Mouse (Mus musculus) heart, postnatal 4 days (tissue): ENCODE results near the gene Col24a1. TPM values are rescaled to one million over a fixed set of nuclear protein-coding genes. Genes with fewer than 3 reads are reported as not detected.

Experiments
- DNase-seq: peaks from one replicate; pipeline ENCODE4 v3.0.0; 2021
- total RNA-seq, 2 experiments: library from RNA; stranded (reverse); gene quantifications; 2 replicates each; pipeline ENCODE4 v1.2.3; 2021

Gene Col24a1
- total RNA-seq, 2 experiments from 2014 or later = 3.1 to 4.6 TPM

DNA sequence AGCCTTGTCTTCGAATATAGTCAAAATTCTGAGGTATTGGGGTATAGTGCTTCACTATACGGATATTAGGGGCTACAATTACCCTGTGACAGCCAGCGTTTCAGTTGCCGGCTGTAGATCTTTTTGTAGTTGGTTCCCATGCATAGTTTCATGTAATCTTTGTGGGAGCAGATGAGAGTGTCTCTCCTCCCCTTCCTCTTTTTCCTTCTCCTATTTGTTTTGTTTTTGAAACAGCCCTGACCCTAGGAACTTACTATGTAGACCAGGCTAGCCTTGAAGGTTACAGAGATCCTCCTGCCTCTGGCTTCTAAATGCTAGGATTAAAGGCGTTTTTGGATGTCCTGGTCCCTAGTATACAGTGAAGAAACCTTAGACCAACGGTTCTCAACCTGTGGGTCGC lies 283.1 kb downstream of the Col24a1 start:
- no peak for DNase-seq

DNA sequence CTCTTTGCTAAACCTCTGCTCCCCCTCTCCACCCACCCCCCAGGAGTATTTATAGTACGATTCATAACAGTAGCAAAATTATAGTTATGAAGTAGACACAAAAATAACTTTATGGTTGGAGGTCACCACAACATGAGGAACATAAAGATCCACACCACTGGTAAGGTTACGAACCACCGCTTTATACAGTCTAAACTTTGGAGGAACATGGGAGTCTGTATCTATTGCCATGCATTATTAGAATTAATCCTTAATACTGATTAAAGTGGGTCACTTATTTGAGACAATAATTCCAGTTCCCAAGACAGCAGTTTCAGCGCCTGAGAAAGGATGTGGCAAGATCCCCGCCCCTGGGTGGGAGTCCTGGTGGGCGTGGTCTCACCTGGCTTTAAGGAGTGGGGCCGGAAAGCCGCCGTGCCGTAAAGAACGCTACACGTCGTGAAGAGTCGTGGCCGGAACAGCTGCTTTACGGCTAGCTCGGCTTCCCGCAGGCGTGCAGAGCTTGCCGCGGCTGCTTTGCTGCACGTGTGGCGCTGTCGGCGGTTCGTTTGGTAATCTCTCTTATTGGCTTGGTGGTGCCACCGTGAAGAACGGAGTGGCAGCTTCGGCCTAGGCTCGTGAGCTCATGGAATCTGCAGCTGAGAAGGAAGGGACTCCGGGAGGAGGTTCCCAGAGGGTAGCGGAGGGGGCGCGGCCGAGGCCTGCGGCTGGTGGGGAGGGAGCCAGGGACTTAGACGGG lies 283.6 kb downstream of the Col24a1 start, which contains the start of gene Znhit6:
TSS of gene Znhit6 (plus strand) at position 463 of the 739 bp plus-strand sequence.
- peak; percentile 94 for DNase-seq

DNA sequence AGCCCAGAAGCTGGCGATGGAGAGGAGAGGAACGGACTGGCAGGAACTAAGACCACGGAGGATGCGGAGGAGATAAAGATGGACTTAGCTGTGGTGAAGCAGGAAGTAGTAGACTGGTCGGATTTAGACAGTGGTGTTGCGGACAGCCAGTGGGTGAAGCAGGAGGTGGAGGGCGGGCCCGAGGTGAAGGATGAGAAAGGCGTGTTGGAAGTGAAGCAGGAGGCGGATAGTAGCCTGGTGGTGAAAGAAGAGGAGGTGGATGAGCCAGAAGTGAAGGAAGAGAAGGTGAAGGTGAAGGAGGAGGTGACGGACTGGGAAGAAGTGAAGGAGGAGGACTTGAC lies 284.2 kb downstream of the Col24a1 start:
- no peak for DNase-seq

DNA sequence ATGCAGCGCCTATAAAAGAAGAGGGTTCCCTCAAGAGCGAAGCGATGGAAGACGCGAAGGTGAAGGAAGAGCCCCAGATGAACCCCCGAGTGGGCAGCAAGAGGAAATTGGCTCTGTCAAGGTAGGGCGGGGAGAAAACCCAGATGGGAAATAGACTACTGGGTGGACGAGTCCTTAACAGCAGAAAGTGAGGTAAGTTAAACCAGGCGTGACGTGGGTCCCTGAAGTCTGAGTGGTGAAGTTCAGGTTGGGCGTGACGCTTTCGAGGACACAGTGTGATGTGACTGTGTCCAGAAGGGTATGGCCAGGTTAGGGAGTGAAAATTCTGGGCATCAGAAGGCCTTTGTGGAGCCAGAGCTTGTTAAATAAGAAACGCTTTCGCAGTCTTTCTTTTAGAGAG lies 284.6 kb downstream of the Col24a1 start:
- no peak for DNase-seq

DNA sequence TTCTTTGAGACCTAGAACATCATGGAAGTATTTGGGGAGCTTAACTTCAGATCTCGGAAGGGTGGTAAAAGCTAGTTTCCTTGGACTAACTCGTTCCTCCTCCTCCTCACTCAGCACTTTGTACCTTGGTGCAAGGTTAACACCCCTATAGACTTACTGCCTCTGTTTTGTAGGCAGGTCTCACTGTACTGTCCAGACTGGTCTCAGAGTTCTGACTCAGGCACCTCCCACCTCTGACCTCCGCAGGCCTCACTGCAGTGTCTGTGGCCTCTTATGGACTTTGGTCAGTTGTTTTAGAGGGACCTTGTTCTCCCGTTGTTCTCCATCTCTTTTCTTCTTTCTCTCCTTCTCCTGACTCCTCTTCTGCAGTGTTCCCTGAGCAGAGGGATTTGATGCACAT lies 290.8 kb downstream of the Col24a1 start:
- no peak for DNase-seq

DNA sequence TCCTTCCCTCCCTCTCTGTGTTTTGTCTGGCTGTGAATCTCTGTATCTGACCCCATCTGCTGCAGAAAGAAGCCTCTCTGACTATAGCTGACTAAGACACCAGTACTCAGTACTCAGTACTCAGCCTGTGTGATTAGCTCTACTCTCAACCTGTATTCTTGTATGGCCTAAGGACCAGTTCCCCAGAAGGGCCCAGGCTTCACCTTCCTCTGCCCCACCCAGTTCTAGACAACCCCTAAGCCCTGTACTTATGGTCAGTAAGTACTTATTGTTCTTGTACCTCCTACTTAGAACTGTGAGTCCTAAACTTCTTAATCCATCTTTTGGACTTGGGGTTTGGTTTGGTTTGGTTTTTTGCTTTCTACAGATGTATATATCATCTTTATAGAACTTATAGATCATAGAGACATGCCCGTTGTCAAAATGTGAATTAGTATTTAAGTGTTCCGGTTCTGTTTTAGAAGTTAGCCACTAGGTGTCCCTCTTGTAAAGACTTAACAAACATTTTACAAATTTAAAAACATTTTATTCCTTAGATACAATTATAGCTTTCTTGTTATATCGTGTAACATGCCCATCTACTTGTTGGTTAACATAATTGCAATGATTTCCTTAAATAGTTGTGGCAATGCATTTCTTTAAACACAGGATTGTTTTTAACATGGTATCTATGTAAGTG lies 291.4 kb downstream of the Col24a1 start:
- DNase-seq = no peak

DNA sequence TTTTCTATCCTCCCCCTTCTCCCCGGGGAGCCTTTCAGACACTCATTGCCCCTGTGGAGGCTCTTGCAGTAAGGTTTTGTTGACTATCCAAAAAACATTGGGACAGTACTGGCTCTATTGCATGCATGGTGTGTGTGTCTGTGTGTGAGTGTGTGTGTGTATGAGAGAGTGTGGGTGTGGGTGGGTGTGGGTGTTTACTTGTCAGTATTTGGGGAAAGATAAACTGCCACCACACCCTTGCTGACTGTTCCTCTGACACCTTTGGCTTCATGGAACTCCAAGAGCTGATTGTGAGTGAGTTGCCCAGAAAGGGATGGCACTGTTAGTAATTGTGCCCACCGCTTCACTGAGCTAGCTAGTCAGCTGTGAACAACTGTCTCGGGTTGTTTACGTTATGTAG lies 298.3 kb downstream of the Col24a1 start:
- DNase-seq = no peak

DNA sequence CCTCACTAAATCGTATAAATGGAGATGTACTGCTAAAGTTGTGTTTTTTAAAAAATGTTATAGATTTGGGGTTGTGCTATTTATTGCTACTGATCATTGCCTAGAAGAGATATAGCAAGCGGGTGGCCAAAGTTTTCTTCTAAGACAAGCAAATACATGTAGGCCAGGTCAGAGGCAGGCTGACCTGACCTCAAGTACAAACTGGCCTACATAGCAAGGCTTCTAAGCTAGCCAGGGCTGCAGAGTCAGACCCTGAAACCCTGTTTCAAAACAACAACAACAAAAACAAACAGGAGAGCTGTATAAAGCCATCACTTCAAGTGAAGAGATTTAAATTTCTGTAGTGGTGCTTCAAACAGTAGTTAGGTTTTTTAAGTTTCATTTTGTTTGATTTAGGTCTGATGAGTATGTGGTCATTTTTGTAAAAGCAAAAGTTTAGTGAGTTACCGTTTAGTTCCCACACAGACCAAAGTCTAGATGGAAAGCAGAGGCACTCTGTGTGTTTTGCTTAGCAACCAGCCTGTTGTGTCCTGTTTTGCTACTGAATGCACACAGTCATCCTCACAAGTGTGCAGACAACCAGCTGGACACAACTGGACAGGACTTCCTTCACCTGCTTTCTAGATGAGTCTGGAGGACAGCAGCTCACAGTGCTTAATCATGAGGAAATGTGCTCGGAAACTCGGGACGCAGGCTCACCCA lies 299.7 kb downstream of the Col24a1 start:
- no peak for DNase-seq

DNA sequence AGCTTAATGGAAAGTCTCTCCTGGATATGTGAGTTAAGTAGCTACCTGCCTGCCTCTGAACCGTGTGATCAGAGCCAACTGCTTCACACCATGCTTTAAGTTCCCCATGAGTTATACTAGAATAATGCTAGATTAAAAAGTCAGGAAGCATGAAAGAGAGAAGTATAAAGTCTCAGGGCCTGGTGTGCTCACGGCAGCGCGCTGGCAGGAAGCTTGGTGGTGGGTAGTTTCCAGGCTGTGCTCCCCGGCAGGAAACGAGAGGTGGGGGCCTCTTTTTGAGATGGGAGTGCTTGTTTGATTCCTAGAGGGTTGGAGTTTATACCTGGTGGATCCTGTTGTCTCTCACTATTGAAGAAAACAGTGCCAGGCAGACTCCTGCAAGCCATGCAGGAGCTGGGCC lies 303.1 kb downstream of the Col24a1 start:
- DNase-seq = no peak

DNA sequence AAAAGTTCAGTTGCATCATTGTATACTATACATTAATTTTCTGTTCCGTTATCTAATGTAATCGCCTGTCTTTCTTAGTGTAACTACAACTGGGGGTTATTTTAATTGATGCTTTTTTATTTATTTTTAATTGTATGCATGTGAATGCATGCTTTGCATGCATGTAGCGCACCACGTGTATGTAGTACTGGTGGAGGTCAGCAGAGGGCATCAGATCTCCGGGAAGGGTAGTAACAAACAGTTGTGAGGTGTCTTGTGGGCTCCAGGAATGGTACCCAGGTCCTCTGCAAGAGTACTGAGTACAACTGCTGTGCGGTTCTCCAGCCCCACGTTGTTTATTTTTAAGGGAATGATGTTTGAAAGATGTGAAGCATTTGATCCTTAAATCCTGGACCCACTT lies 306.8 kb downstream of the Col24a1 start:
- no peak for DNase-seq

DNA sequence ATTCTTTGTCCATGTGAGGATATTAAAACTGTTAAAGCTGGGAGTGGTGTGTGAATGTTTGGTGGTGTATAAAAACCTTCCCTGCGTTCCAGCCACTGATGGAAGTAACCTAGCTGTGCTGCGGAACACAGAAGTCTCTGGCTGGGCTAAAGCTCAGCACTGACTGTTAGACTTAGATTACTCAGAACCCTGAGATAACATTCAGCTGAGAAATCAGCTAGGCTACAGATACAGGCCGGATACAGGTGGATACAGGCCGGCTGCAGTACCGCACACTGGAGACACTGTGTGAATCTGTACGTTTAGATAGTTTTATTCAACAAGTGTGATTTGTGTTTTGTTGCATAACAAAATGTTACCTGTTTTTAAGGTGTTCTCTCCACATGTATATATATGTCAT lies 308.5 kb downstream of the Col24a1 start:
- no peak for DNase-seq

DNA sequence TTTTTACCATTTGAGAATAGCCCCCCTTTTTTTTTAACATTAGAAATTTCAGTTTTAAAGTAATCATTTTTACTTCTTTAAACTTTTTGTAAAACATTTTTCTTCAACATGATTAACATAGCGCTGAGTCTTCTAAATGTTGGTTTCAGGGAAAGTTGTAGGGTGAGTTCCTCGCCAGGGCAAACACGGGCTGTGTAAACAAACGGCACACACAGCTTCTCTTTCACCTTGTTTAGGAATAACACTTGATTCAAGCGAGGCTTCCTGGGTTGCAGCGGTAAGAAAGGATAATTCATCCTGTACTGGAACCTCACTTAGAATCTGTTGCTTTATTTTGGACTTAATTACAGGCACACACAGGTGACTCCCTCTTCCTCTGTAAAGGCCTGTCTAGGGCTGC lies 309.1 kb downstream of the Col24a1 start:
- DNase-seq = no peak

Other genes with a start within 250 kb of the Col24a1 start
- under 1 TPM in 1 of 2 experiments, not detected in 1; 0.48 TPM for gene Clca2, start 193.0 kb upstream of the Col24a1 start, total RNA-seq
- 10 to 100 TPM; 13.8 to 18.9 TPM for gene Odf2l, start 173.9 kb upstream of the Col24a1 start, total RNA-seq